9 mouse cellular contexts compared by ENCODE assay signal in the genomic region with DNA sequence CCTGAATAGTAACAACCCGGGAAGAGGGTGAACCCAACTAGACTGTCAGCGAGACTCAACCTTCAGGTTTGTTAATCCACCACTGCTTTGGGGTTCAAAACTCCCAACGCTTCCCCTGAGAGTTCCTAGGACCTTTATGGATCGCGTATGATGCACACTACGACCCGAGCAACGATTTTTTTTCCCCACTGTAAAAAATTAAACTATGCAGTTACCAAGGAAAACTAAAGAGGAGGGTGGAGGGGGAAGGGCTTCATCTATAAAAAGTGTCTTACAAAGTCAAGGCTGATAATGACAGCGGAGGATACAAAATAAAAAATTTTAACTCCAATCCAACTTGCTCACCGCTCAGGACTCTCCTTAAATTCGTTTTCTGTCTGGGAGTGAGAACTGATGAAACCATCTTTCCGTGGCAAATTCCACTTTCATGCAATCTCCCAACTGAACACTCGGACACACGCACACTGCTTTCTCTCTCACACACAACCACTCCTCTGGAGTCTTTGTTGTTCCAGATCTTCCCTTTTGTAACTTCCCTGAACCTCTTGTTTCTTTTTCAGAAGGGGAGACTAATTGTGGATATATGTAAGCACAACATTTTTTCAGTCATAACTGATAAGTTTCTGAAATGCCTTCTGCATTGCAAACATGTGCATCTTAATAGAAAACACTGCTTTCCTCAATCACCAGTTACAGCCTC. TPM values are rescaled to one million over a fixed set of nuclear protein-coding genes. Genes with fewer than 3 reads are reported as not detected.
DNase-seq lines count a peak whose midpoint lies in the region; ATAC-seq and TF ChIP-seq lines count a peak whose summit lies in the region.
"Had no signal": no experiment of that assay in that cellular context is flagged by ENCODE, and none has a peak within 500 bp of the region (broad histone marks: within the 10 kb centered on the region; RNA-seq: fewer than 3 reads in every experiment).

No protein-coding gene starts in this region.

- no peak overlapping the region for H3K4me3 ChIP-seq in hindbrain, embryonic 12.5 days
- peak overlapping the region; percentile 33; the same call in 1 of the 2 replicates for H3K4me3 ChIP-seq in midbrain, embryonic 13.5 days (replicated peaks)
- H3K4me3 ChIP-seq: myocyte had no signal

- ATAC-seq in hindbrain, embryonic 12.5 days (ENCODE audit: low FRiP score) = no peak
- ATAC-seq in midbrain, embryonic 13.5 days = no peak

- H3K4me1 ChIP-seq in hindbrain, embryonic 12.5 days = peaks cover 24% of the 10 kb centered on the region
- H3K4me1 ChIP-seq in midbrain, embryonic 13.5 days (replicated peaks) = peaks cover 42% of the 10 kb centered on the region

- no peak for TF ChIP-seq CTCF in brain, embryonic 14.5 days (IDR thresholded peaks at IDR 0.05; ENCODE audit: borderline replicate concordance, extremely low read depth, insufficient read depth, insufficient read length)

- 1% methylated on average over 14 of the region's 14 CpGs for WGBS in hindbrain, embryonic 12.5 days
- WGBS in midbrain, embryonic 13.5 days = under 1% methylated on average over 14 of the region's 14 CpGs

- H3K27me3 ChIP-seq in hindbrain, embryonic 12.5 days = peaks cover 77% of the 10 kb centered on the region
- H3K27me3 ChIP-seq in midbrain, embryonic 13.5 days = peaks cover 76% of the 10 kb centered on the region

- TF ChIP-seq POLR2A in brain, embryonic 14.5 days (IDR thresholded peaks at IDR 0.05; ENCODE audit: borderline replicate concordance, extremely low read depth, insufficient read depth, insufficient read length, poor library complexity, severe bottlenecking) = no peak

- H3K9me3 ChIP-seq in hindbrain, embryonic 12.5 days (replicated peaks) = no peaks in the 10 kb centered on the region
- H3K9me3 ChIP-seq in midbrain, embryonic 13.5 days = no peaks in the 10 kb centered on the region

- no peaks in the 10 kb centered on the region for H3K36me3 ChIP-seq in hindbrain, embryonic 12.5 days
- no peaks in the 10 kb centered on the region for H3K36me3 ChIP-seq in midbrain, embryonic 13.5 days

- H3K9ac ChIP-seq in hindbrain, embryonic 12.5 days = no peak overlapping the region
- no peak overlapping the region for H3K9ac ChIP-seq in midbrain, embryonic 13.5 days (replicated peaks)

- no peak overlapping the region for H3K27ac ChIP-seq in hindbrain, embryonic 12.5 days
- H3K27ac ChIP-seq in midbrain, embryonic 13.5 days = no peak overlapping the region

- DNase-seq in embryo, embryonic 10.5 days (ENCODE audit: low spot score) = peak; percentile 58
- no peak for DNase-seq in embryo, embryonic 10 days (ENCODE audit: low spot score)
- peak; percentile 17 for DNase-seq in brain, embryonic 14.5 days (ENCODE audit: low read depth)
- no peak for DNase-seq in adrenal gland, postnatal 25 days
- DNase-seq in B cell, adult 2 months = no peak
- DNase-seq in testis, postnatal 14 days (ENCODE audit: low spot score) = no peak

- peak overlapping the region; percentile 54 for H3K4me2 ChIP-seq in hindbrain, embryonic 12.5 days (replicated peaks)
- H3K4me2 ChIP-seq in midbrain, embryonic 13.5 days (replicated peaks) = peak overlapping the region; percentile 54; the same call in 1 of the 2 replicates

RNA-seq across cellular contexts. Expression of a gene that starts 0.9 kb away (rescaled TPM):
- 0.08 and 0.18 TPM in 2 replicates for polyA plus RNA-seq in brain, embryonic 14.5 days (2012; rRNA removed)
- 1.3 and 1.6 TPM in 2 replicates for polyA plus RNA-seq in hindbrain, embryonic 12.5 days (2016; fragmentation: Nextera tagmentation; extraction: Ambion mirVana)
- 0.05 TPM in 2 replicates for polyA plus RNA-seq in midbrain, embryonic 13.5 days (2015; fragmentation: Nextera tagmentation; extraction: Ambion mirVana)
- total RNA-seq in adrenal gland, postnatal 25 days (2021) = not detected in 2 replicates
- polyA plus RNA-seq: myocyte had no signal

RNA-seq across cellular contexts. Expression of a gene that starts 53.0 kb away (rescaled TPM):
- polyA plus RNA-seq in brain, embryonic 14.5 days (2012; rRNA removed) = 3.7 and 5.8 TPM in 2 replicates
- polyA plus RNA-seq in hindbrain, embryonic 12.5 days (2016; fragmentation: Nextera tagmentation; extraction: Ambion mirVana) = 0.66 and 0.67 TPM in 2 replicates
- polyA plus RNA-seq in midbrain, embryonic 13.5 days (2015; fragmentation: Nextera tagmentation; extraction: Ambion mirVana) = 0.80 and 1.3 TPM in 2 replicates
- 0.21 TPM in 1 of 2 replicates, not detected in the other for total RNA-seq in adrenal gland, postnatal 25 days (2021)
- polyA plus RNA-seq: myocyte had no signal

Comparison
In these comparisons a context has a peak if more than half of its experiments do, and no peak if none do; other contexts are left out.
1. DNase-seq: peak in embryo, embryonic 10.5 days (single experiment) and brain, embryonic 14.5 days (single experiment); none in embryo, embryonic 10 days (single experiment), adrenal gland, postnatal 25 days (single experiment), B cell, adult 2 months (0 of 2) and testis, postnatal 14 days (single experiment).